Mouse (Mus musculus): ENCODE results near the gene Mfsd7a.

The Mfsd7a gene

DNA sequence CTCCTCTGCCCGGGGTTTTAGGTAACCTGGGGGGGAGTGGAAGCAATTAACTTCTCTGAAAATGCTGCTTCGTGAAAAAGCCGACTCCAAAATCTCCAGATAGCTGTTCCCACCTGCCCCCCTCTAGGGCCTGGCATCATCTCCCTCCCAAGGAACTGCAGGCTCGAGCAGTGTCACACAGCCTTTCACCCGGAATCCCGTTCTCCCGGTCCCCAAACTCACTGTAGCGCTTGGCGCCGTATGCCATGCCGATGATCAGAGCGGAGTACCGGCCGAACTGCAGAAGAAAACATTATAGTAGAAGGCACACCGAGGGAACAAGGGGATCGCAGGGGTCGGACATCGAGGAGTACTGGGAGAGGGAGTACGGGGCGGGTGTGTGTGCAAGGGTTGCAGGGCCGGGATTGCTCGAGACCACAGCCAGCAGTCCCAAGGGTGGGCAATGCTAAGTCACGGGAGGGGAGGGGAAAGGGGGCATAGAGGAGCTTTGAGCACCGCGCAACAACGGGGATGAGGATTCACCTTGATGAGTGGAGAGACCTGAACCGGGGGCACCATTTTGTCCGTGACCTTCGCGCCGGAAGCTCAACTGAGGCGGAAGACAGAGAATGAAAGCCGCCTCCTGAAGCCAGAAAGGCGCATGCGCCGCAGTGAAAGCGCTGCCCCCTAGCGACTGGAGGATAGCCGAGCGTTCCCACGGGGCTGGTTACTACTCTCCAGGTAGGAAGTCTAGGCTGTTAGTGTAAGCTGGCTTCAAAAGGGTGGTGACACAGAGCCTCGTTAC lies 14.7 kb downstream of the Mfsd7a start, which contains the start of gene Atp5k:
Gene Atp5k, minus strand, starts transcription at position 645 of the 784 bp plus-strand sequence.
- DNase-seq (ENCODE audit: low spot score): peak; percentile 93

DNA sequence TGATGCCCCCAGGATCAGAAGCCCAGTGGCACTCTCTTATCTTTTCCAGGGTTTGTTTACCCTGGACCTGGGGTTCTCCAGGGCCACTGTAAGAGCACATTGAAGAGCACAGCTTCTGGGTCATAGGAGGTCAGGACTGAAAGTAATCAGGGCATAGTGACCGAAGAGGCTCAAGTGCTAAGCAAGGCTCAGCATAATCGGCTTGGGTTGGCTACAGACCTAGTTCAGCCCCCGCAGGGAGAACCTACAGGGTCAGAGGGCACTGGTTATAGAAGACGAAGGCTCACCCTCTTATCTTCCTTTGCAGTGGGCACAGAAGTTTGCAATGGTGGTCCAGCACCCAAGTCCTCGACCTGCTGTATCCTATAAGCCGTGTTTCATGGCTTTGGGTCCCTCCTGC lies 17.5 kb downstream of the Mfsd7a start:
- DNase-seq (ENCODE audit: low spot score): no peak

DNA sequence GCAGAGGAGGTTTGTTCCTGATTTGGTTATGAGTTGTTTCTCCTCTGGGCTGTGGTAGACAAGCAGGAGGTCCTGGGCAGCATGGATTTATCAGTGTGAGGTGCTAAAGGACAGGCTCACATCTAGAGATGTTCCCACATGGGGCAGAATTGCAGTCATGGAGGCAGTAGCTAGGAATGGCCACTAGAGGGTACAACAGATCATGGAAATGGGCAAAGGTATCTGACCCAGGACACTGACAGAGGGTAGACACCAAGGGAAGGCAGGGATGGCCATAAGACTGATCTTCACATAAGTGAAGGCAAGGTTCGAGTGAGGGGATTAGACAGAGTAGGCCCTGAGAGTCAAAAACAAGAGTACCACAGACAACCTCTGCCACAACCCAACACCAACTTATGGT lies 21.5 kb downstream of the Mfsd7a start:
- peak; percentile 66 for DNase-seq (ENCODE audit: low spot score)

DNA sequence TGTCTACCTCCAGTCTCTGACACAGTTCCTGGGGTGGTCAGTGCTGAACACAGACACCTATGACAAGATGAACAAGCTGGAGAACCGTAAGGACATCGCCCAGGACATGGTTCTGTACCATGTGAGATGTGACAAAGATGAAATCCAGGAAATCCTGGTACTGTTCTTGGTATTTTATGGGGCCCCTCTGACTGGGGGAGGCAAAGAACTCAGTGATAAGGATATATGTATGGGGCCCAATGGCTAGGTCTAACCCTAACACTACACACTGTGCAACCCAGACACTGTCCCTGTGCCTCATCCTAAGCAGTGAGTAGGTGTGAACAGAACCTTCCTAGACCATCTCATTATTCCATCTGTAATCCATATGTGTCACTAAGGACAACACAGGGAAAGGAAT lies 25.3 kb downstream of the Mfsd7a start:
- no peak for DNase-seq (ENCODE audit: low spot score)

DNA sequence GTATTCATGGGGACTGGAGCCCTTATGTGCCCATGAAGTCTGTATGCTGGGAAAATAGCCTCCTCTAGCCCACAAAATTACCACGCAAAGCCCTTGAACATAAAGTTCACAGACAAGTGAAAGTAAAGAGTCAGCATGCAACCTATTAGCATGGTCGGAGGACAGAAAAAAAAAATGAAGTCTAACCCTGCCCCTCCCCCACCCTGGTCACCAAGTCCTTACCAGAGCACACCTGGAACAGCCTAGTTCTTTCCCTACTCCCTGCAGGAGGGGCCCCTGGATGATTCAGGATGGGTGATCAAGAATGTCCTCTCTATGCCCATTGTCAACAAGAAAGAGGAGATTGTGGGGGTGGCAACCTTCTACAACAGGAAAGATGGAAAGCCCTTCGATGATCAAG lies 25.9 kb downstream of the Mfsd7a start:
- no peak for DNase-seq (ENCODE audit: low spot score)

DNA sequence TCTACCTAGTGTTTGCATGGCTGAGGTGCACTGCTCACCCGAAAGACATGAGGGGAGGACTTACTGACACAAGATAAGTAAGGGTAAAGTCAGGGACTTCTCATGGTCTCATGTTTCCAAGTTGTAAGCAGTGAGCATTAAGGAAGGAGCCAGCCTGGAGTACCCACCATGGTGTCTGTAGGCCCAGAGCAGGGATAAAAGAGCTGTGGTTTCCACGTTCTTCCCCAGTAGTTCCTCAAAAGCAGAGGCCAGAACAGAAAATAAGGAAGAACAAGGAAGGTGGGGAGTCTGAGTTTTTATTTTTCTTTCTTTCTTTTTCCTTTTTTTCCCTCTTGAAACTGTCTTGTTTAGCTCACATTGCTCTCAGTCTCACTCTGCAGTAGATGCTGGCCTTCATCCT lies 34.0 kb downstream of the Mfsd7a start:
- no peak for DNase-seq (ENCODE audit: low spot score)

DNA sequence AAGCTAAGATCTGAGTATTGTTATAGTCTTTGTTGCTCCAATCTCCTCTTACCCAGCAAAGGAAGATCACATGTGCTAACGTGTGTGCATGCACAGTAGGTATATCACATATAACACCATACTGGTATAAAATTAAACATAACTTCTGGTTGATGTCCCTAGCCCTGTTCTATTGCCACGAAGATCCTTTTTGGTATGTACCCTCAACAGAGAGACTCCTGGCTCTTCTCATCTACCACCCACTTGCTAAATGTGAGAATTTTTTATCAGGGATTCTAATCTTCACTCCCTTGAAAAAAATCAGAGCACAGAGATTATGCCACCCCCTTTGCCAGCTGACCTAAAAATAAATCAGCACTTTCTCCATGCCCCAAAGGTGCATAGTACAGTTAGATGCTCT lies 41.7 kb downstream of the Mfsd7a start:
- DNase-seq (ENCODE audit: low spot score): no peak

DNA sequence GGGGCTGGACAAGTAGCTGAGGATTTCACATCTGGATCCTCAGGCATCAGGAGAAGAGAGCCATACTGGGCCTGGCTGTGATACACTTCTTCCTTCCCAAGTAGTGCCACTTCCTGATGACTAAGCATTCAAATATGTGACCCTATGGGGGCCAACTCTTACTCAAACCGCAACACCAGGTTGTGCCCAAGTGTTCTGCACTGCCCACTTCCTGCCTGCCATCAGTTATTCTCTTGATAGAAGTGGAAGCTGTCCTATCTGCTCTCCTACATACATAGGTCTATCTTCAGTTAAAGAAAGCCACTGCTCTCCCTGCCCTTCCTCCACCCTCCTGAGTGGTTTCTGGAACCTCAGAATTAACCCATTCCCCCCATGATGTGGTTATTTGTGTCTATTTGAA lies 43.2 kb downstream of the Mfsd7a start:
- DNase-seq (ENCODE audit: low spot score): no peak

DNA sequence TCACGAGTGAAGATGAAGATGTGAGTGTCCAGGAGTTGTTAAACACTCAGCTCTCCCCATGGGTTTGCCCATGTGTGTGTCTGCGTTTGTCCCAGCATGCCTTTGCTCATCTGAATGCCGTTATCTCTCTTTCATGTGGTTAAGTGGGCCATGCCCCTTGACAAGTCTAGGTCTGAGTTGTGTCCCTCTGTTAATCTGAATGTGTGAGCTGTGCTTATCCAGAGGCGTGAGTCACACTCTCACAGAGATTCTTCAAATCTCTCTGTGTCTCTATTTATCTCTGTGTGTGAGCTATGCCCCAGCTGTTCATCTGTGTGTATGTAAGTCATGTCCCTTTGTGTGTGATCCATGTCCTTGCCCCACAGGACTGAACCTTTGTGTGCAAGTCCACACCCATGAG lies 45.2 kb downstream of the Mfsd7a start:
- no peak for DNase-seq (ENCODE audit: low spot score)
